Mouse (Mus musculus): ENCODE measurements around the gene Sgsm1.

Sgsm1 gene

DNA sequence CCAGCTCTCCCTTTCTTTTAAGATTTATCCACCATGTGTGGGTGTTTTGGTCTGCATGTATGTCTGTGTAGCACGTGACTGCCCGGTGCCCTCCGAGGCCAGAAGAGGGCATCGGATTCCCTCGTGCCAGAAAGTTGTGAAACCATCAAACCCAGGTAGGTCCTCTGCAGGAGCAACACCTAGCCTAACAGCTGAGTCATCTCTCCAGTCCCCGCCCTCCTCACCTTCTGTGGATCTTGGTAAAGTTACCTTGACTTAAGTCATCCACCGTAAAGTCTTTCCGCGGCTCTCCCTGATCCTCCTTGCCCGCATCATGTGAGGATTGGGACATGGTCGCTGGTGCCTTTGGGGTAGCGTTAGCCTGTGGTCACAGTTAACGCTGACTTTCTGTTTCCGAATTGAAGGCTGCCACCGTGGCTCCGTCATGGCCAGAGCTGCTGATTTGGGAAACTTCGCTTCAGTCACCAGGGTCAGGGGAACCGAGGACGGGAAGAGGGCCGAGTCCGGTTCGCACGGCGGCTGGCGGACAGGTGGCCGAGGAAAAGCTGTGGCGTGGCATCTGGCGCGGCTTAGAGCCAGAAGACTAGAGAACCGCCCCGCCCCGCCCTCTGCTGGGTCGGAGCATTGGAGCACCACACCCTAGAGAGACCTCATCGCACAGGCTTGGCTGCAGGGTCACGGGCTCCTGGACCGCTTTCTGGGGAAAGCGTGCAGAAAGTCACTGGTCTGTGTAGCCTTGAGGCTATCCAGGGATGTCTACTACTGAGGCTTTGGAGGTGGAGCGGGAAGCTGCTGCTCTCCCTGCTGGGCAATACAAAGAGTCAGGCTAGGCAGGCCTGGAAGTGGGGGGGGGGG lies 13.4 kb upstream of the Sgsm1 start:
- DNase-seq (ENCODE audit: low read depth, low spot score): no peak

DNA sequence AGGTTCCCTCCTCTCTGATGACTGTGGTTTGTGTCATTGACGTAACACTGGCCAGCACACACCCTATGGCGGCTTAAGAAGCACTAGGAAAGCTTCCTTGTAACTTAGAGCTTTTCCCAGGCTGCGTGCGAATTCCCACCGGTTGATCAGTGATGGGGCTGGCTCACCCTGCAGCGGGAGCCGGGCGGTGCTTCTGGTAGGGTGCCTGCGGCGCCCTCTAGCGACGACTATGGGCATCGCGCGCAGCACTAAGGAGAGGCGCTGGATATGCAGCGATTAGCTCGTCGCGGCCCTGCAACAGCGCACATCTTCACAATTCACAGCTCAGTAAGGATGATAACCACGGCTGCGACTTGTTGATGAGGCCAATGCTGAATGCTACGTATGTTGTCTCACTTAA lies 3.4 kb upstream of the Sgsm1 start:
- no peak for DNase-seq (ENCODE audit: low read depth, low spot score)

GRCm38 (mm10) chr5:113309491-113310376 lies 852 bp downstream of the Sgsm1 start:
- DNase-seq (ENCODE audit: low read depth, low spot score): no peak

GRCm38 (mm10) chr5:113306750-113307477 lies 3.7 kb downstream of the Sgsm1 start:
- no peak for DNase-seq (ENCODE audit: low read depth, low spot score)

DNA sequence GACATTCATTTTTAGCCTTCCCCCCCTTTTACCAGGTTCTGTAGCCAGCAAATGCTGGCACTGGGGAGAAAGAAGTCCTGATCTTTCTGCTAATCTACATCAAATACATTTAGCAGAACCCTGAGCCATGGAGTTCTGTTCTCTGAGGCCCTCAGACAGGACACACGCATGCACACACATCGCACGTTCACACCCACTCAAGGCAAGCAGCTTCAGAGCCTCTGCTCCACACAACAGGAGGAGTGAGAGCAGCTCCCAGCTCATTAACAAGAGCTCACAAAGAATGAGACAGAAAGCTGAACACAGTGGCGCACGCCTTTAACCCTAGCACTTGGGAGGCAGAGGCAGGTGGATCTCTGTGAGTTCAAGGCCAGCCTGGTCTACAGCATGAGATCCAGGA lies 6.1 kb downstream of the Sgsm1 start:
- DNase-seq (ENCODE audit: low read depth, low spot score): no peak

GRCm38 (mm10) chr5:113301841-113302240 lies 8.7 kb downstream of the Sgsm1 start:
- DNase-seq (ENCODE audit: low read depth, low spot score): no peak

- DNase-seq (ENCODE audit: low read depth, low spot score): no peak
These were observed 10.3 kb downstream of the Sgsm1 start for GRCm38 (mm10) chr5:113300148-113300889.

DNA sequence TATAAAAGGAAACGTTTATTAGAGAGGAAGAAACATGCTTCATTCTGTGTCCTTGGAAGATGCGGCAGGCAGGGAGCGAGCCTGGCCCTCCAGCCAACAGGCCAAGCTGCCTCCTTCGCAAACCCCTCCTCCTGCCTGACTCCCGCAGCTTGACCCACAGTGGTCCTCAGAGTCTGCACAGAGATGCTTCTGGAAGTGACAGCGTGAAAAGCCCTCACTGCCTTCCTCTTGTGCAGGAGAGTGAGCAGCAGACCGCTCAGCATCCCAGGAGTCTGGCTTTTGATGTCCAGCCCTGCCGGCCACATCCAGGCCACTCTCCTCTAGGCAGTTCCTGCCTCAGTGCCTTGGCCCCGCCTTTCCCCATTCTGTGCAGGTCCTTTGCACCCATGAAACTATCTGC lies 11.2 kb downstream of the Sgsm1 start:
- DNase-seq (ENCODE audit: low read depth, low spot score): no peak

DNA sequence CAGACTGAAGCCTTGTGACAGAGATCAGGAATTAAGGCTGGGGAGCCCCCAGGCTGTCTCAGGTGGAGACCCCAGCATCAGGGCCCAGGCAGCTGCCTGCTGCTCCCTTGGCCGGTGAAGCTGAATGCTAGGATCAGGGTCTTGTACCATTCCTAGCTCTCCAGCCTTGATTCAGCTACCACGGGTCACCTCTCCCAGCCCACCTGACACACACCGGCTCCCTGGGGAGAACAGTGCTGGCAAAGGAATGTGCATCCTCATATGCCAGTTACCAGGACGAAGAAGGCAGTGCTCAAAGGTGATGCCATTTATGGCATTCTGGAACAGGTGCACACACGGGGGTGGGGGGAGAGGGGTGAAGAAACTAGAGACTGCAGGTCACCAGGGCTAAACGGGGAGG lies 11.8 kb downstream of the Sgsm1 start:
- DNase-seq (ENCODE audit: low read depth, low spot score): no peak

GRCm38 (mm10) chr5:113298040-113298439 lies 12.5 kb downstream of the Sgsm1 start:
- no peak for DNase-seq (ENCODE audit: low read depth, low spot score)

DNA sequence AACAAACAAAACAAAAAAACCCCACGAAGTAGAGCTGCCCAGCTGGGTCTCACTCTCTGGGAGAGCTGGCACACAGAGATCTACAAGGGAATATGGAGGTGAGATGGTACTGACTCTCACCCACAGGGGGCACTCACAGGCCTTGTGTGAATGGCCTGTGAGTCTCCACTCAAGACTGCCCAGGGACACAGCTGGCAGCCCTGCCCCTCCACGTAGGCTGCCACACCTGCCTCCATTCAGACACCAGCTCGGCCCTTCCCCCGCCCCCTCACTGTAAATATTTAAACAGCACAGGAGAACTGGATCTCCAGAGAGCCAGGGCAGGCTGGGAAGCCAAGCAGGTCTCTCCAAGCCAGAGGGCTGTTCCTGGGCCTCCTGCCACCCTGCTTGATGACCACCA lies 14.8 kb downstream of the Sgsm1 start:
- DNase-seq (ENCODE audit: low read depth, low spot score): no peak

GRCm38 (mm10) chr5:113294575-113294974 lies 16.0 kb downstream of the Sgsm1 start:
- DNase-seq (ENCODE audit: low read depth, low spot score): no peak

GRCm38 (mm10) chr5:113293446-113293845 lies 17.1 kb downstream of the Sgsm1 start:
- DNase-seq (ENCODE audit: low read depth, low spot score): no peak

DNA sequence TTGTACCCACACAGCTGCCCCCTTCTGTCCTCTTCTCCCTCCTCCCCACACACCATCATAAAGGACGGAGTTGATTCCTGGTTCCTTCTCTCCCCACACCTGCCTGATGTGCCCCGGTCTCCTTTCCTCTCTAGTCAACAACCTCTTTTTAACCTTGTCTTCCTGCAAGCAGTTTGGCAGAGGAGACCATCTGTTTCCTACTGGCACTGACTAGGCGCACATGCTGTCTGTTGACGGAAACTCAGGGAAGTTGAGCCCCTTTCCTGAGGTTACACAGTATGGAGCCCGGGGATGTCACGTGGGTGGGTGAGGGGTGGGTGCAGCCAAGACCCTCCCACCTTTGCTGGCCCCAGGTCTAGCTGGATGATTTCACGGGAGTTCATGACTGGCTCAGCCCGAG lies 17.8 kb downstream of the Sgsm1 start:
- no peak for DNase-seq (ENCODE audit: low read depth, low spot score)

DNA sequence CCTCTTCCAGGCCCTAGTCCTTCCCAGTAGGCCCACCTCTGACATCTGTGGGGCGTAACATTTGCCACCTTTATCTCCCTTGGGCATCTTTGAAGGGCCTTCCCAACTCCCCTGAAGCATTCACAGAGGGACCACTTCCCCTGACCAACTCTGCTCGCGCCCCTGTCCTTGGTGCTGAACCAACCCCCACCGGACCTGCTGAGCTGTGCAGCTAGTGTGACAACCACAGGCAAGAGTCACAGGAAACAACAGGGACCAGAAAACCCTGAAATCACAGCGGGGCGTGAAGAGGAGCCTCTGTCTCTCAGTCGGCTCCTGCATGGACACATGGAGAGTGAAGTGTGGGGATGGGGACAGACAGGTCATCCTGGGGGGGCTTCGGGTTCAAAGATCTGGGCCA lies 18.4 kb downstream of the Sgsm1 start:
- DNase-seq (ENCODE audit: low read depth, low spot score): no peak

GRCm38 (mm10) chr5:113291125-113291524 lies 19.5 kb downstream of the Sgsm1 start:
- no peak for DNase-seq (ENCODE audit: low read depth, low spot score)

GRCm38 (mm10) chr5:113290149-113290548 lies 20.4 kb downstream of the Sgsm1 start:
- DNase-seq (ENCODE audit: low read depth, low spot score): no peak

DNA sequence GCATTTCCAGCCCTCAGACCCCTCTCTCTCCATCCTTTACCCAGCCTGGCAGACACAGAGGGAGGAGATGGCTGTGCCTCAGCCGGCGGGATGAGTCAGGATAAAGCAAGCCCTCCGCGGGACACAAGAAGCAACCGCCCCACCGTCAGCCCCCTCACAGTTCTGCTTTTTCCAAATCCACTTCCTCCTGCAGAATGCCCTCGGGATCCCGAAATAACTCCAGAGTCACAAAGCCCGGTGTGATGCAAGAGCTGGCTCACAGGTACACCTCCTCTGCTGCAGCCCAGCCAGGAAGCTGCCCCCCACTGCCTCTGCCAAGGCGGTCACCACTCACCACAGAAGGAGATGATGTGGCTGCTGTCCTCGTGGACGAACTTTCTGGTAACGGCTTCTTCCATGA lies 22.1 kb downstream of the Sgsm1 start:
- DNase-seq (ENCODE audit: low read depth, low spot score): no peak

- DNase-seq (ENCODE audit: low read depth, low spot score): no peak
These were observed 22.8 kb downstream of the Sgsm1 start for GRCm38 (mm10) chr5:113287762-113288161.

DNA sequence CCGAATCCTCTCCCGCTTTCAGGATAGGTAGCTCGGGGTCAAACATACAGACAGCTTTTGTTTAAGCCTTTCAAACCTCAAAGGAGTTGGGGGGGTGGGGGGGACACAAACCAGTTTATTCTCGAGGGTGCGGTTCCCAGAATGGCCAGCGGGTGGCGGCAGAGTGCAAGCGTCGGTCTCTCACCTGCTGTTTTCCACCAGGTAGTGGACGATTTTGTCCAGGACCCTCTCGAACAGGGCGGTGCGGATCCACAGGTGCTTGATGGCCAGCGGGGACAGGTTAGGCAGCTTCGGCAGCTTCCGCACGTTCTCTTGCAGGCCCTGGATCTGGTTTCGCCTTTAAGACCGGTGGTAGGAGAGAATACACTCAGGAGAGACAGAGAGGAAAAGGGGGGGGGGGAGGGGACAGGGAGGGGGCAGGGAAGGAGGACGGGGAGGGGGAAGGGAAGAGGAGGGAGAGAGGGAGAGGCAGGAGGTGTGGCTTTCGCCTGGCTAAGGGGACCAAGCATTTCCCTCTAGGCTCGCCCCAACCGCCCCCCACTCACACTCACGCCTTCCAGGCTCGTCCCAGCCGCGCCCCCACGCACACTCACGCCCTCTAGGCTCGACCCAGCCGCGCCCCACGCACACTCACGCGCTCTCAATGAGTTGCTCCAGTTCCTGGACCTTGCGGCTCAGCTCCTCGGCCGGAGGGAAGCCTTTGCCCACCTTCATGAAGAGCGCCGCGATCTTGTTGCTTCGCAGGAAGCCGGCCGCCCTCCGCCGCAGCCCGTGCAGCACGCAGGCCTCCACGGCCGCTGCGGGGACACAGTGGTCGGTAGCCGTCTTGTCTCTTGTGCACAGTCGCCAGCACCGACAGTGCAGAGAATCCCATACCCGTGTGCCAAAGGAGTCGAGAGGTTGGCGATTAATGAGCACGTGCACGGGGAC lies 23.7 kb downstream of the Sgsm1 start:
- no peak for DNase-seq (ENCODE audit: low read depth, low spot score)

Data from retina, adult 2 months (tissue).